Mouse (Mus musculus): ENCODE results near the gene Tfap2e. TPM values are rescaled to one million over a fixed set of nuclear protein-coding genes. Genes with fewer than 3 reads are reported as not detected.

Tfap2e gene
- 0.39 and 0.96 TPM in 2 replicates for polyA plus RNA-seq (2011; ENCODE audit: insufficient read depth, insufficient read length, low read depth, missing spikeins)

DNA sequence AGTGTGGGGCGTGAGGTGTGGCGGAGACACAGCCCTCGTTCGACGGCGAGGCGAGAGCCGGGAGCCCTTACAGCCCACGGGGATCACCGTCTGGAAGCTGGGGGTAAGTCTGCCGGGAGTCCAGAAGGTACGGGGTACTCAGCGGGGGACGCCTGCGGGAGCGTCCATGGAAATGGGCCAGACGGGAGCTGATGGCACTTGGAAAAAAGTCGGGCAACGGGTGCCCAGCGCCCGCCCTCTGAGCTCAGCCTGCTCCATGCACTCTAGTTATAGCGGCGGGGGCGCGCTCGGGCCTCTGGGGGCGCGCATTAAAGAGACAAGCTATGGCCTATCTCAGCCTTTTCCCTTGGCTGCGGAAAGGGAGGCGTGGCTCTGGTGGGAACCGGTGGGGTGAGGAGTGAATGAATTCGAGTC lies at the start of gene Tfap2e:
Tfap2e (minus strand) TSS at position 240 of the 414 bp plus-strand sequence.
- H3K27ac ChIP-seq (ENCODE audit: insufficient read depth, low read length), result no peak within 1 kb of the TSS
- H3K9ac ChIP-seq (ENCODE audit: low read depth, poor library complexity, severe bottlenecking), result peak within 1 kb of the TSS; percentile 39
- TF ChIP-seq CTCF (IDR thresholded peaks at IDR 0.05; ENCODE audit: low read depth, low read length) (no peak), EP300 (IDR thresholded peaks at IDR 0.05; ENCODE audit: insufficient read depth, low read depth, low read length) (no peak), POLR2A (IDR thresholded peaks at IDR 0.05; ENCODE audit: insufficient read depth, low read length) (no peak)

DNA sequence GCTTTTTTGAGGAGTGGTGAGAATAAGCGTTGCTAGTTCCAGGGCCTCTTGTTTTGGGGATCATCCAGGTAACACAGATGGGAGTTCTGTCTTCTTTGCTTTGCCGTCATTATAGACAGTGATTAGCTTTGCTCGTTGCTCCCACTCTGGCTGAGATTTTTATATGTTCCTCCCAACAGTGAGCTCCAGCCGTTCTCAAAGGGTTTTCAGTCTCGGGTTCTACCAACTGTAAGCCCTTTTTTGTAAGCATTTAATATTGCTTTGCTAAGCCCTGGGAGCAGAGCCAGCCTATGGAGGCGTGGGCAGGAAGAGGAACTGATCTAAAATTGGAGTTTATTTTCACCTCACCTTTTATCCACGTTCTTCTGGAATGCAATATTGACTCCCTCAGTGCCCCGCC lies 47.0 kb upstream of the Tfap2e start:
- no peak overlapping the region for H3K27ac ChIP-seq (ENCODE audit: insufficient read depth, low read length)
- H3K4me3 ChIP-seq (ENCODE audit: low read depth, low read length), result no peak overlapping the region

More for the DNA sequence above, at the start of gene Tfap2e:
- no peaks in the 10 kb centered on the region for H3K9me3 ChIP-seq (replicated peaks; ENCODE audit: control insufficient read depth, insufficient read depth, low read length, poor library complexity, severe bottlenecking)
- H3K36me3 ChIP-seq (ENCODE audit: control insufficient read depth, insufficient read depth, low read length, poor library complexity, severe bottlenecking), result no peaks in the 10 kb centered on the region
- peaks cover 2% of the 10 kb centered on the region for H3K4me1 ChIP-seq (ENCODE audit: control insufficient read depth, insufficient read depth, low read length)
- H3K4me3 ChIP-seq (ENCODE audit: low read depth, low read length), result peak within 1 kb of the TSS; percentile 67
- peaks cover 19% of the 10 kb centered on the region for H3K27me3 ChIP-seq (ENCODE audit: control insufficient read depth, insufficient read depth, low read length, poor library complexity, severe bottlenecking)

DNA sequence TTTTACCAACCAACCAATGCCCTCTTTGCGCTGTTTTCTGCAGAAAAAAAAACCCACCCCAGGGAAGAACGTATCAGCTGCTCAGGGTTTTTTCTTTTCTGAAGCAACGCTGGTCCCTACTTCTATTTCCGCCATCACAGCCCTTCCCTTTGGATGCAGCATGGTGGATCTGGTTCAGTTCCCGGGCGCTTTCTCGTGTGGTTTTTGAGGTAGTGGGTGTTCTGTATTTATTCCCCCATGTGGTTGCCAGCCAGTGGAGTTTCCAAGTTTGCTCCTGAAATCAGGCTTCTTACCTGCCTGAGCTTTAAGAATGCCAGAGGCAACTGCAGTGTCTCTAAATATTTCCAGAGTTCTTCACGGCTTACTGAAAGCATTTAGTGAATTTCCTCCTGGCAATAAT lies 46.5 kb upstream of the Tfap2e start:
- Histone ChIP-seq H3K4me1 (ENCODE audit: control insufficient read depth, insufficient read depth, low read length) (no peaks in the 10 kb centered on the region), H3K9me3 (replicated peaks; ENCODE audit: control insufficient read depth, insufficient read depth, low read length, poor library complexity, severe bottlenecking) (no peaks in the 10 kb centered on the region), H3K4me3 (ENCODE audit: low read depth, low read length) (no peak overlapping the region), H3K27me3 (ENCODE audit: control insufficient read depth, insufficient read depth, low read length, poor library complexity, severe bottlenecking) (no peaks in the 10 kb centered on the region), H3K36me3 (ENCODE audit: control insufficient read depth, insufficient read depth, low read length, poor library complexity, severe bottlenecking) (no peaks in the 10 kb centered on the region), H3K9ac (ENCODE audit: low read depth, poor library complexity, severe bottlenecking) (no peak overlapping the region), H3K27ac (ENCODE audit: insufficient read depth, low read length) (no peak overlapping the region)
- TF ChIP-seq POLR2A (IDR thresholded peaks at IDR 0.05; ENCODE audit: insufficient read depth, low read length), result no peak
- TF ChIP-seq CTCF (IDR thresholded peaks at IDR 0.05; ENCODE audit: low read depth, low read length), result no peak
- no peak for TF ChIP-seq EP300 (IDR thresholded peaks at IDR 0.05; ENCODE audit: insufficient read depth, low read depth, low read length)

More for the DNA sequence above, 47.0 kb upstream of the Tfap2e start:
- no peaks in the 10 kb centered on the region for H3K36me3 ChIP-seq (ENCODE audit: control insufficient read depth, insufficient read depth, low read length, poor library complexity, severe bottlenecking)
- no peak overlapping the region for H3K9ac ChIP-seq (ENCODE audit: low read depth, poor library complexity, severe bottlenecking)
- no peaks in the 10 kb centered on the region for H3K27me3 ChIP-seq (ENCODE audit: control insufficient read depth, insufficient read depth, low read length, poor library complexity, severe bottlenecking)
- no peaks in the 10 kb centered on the region for H3K4me1 ChIP-seq (ENCODE audit: control insufficient read depth, insufficient read depth, low read length)
- H3K9me3 ChIP-seq (replicated peaks; ENCODE audit: control insufficient read depth, insufficient read depth, low read length, poor library complexity, severe bottlenecking), result no peaks in the 10 kb centered on the region
- no peak for TF ChIP-seq POLR2A (IDR thresholded peaks at IDR 0.05; ENCODE audit: insufficient read depth, low read length)
- no peak for TF ChIP-seq EP300 (IDR thresholded peaks at IDR 0.05; ENCODE audit: insufficient read depth, low read depth, low read length)
- no peak for TF ChIP-seq CTCF (IDR thresholded peaks at IDR 0.05; ENCODE audit: low read depth, low read length)

DNA sequence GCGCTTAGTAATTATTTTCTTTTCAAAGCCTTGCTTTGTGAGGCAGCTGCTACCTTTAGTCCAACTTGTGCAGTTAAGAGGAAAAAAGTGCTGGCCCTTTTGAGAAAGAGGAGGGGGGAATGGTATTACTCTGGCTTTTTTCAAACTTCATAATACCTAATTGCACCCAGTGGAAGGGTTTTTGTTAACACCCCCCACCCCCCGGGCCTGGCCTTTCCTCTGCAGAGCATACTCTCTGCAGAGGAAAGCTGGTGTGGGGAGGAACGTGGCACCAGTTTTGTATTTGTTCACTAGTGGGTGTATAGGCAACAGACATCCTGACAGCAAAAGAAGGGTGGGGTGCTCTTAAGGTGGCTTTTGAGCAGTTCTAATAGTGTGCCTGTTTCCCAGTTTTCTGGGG lies 45.8 kb upstream of the Tfap2e start:
- no peak overlapping the region for H3K27ac ChIP-seq (ENCODE audit: insufficient read depth, low read length)
- no peaks in the 10 kb centered on the region for H3K36me3 ChIP-seq (ENCODE audit: control insufficient read depth, insufficient read depth, low read length, poor library complexity, severe bottlenecking)
- H3K4me1 ChIP-seq (ENCODE audit: control insufficient read depth, insufficient read depth, low read length), result no peaks in the 10 kb centered on the region

DNA sequence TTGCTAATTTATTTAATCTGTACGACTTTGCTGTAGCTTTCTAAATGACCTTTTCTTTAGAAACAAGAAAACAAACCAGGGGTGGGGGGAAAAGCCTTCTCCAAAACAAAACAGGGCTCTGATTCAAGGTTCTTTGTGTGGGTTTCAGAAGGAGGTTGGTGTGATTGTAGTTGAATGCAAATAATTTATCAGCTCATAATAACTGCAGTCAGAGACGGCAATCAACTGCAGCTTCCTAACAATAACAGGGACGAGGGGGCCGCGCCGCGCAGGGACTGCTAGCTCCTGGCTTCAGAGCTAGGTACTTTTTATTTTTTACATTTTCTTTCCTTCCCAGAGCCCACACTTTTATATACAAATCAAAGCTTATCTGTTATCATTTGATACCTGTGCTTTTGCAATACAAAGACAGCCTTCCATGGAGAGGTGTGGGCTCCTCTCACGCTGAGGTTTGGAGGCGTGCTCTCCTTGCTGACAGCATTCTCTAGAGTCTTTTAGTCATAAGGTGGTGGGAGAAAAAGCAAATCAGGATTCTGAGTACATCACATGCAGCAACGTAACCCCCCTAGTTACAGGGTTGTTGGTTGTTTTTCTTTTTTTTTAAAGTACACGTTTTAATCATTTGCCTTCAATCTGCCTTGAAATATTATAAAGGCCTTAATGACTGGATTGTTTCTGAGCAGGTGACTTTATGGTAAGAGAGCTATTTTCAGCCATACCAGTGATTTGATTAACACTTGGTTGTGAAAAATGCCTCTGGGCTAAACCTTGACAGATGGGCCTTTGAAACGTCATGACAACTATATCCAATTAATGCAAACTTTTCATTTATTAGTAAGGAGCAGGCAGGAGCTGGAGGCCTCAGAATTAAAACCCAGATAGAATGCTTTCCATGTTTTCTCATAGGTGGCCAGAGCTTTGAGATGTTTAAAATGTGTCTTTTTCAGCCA lies 44.1 kb upstream of the Tfap2e start:
- H3K36me3 ChIP-seq (ENCODE audit: control insufficient read depth, insufficient read depth, low read length, poor library complexity, severe bottlenecking), result no peaks in the 10 kb centered on the region
- no peak overlapping the region for H3K9ac ChIP-seq (ENCODE audit: low read depth, poor library complexity, severe bottlenecking)
- no peak overlapping the region for H3K27ac ChIP-seq (ENCODE audit: insufficient read depth, low read length)
- H3K27me3 ChIP-seq (ENCODE audit: control insufficient read depth, insufficient read depth, low read length, poor library complexity, severe bottlenecking), result no peaks in the 10 kb centered on the region
- TF ChIP-seq EP300 (IDR thresholded peaks at IDR 0.05; ENCODE audit: insufficient read depth, low read depth, low read length), result no peak
- no peak for TF ChIP-seq POLR2A (IDR thresholded peaks at IDR 0.05; ENCODE audit: insufficient read depth, low read length)
- TF ChIP-seq CTCF (IDR thresholded peaks at IDR 0.05; ENCODE audit: low read depth, low read length), result no peak
- H3K9me3 ChIP-seq (replicated peaks; ENCODE audit: control insufficient read depth, insufficient read depth, low read length, poor library complexity, severe bottlenecking), result no peaks in the 10 kb centered on the region
- no peaks in the 10 kb centered on the region for H3K4me1 ChIP-seq (ENCODE audit: control insufficient read depth, insufficient read depth, low read length)
- no peak overlapping the region for H3K4me3 ChIP-seq (ENCODE audit: low read depth, low read length)

More for the DNA sequence above, 45.8 kb upstream of the Tfap2e start:
- H3K9me3 ChIP-seq (replicated peaks; ENCODE audit: control insufficient read depth, insufficient read depth, low read length, poor library complexity, severe bottlenecking), result no peaks in the 10 kb centered on the region
- no peak overlapping the region for H3K4me3 ChIP-seq (ENCODE audit: low read depth, low read length)
- TF ChIP-seq EP300 (IDR thresholded peaks at IDR 0.05; ENCODE audit: insufficient read depth, low read depth, low read length), result no peak
- TF ChIP-seq POLR2A (IDR thresholded peaks at IDR 0.05; ENCODE audit: insufficient read depth, low read length), result no peak
- no peak for TF ChIP-seq CTCF (IDR thresholded peaks at IDR 0.05; ENCODE audit: low read depth, low read length)
- H3K9ac ChIP-seq (ENCODE audit: low read depth, poor library complexity, severe bottlenecking), result no peak overlapping the region
- no peaks in the 10 kb centered on the region for H3K27me3 ChIP-seq (ENCODE audit: control insufficient read depth, insufficient read depth, low read length, poor library complexity, severe bottlenecking)

DNA sequence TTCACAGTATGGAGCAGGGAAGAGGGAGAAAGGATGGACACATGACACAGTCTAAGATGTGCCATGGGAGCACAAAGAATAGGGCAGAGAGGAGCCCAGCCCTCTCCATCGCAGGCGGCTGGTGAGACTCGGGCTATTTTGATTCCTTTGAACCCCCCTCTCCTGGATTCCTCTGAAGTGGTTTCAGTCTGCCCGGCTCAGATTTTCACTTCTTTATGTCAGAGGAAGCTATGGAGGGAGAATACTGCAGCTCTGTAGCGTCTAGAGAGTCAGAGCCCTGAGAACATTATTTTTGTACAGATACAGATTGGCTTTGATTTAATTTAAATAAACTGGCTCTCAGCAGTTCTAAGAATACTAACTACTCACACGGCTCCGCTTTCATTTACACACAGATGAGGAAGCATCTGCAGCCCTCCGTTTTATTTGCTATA lies 43.1 kb upstream of the Tfap2e start:
- H3K36me3 ChIP-seq (ENCODE audit: control insufficient read depth, insufficient read depth, low read length, poor library complexity, severe bottlenecking), result no peaks in the 10 kb centered on the region

More for the DNA sequence above, 43.1 kb upstream of the Tfap2e start:
- H3K27me3 ChIP-seq (ENCODE audit: control insufficient read depth, insufficient read depth, low read length, poor library complexity, severe bottlenecking), result no peaks in the 10 kb centered on the region
- no peaks in the 10 kb centered on the region for H3K4me1 ChIP-seq (ENCODE audit: control insufficient read depth, insufficient read depth, low read length)
- H3K9ac ChIP-seq (ENCODE audit: low read depth, poor library complexity, severe bottlenecking), result no peak overlapping the region
- no peak overlapping the region for H3K4me3 ChIP-seq (ENCODE audit: low read depth, low read length)
- H3K27ac ChIP-seq (ENCODE audit: insufficient read depth, low read length), result no peak overlapping the region
- H3K9me3 ChIP-seq (replicated peaks; ENCODE audit: control insufficient read depth, insufficient read depth, low read length, poor library complexity, severe bottlenecking), result no peaks in the 10 kb centered on the region
- TF ChIP-seq POLR2A (IDR thresholded peaks at IDR 0.05; ENCODE audit: insufficient read depth, low read length) (no peak), EP300 (IDR thresholded peaks at IDR 0.05; ENCODE audit: insufficient read depth, low read depth, low read length) (no peak), CTCF (IDR thresholded peaks at IDR 0.05; ENCODE audit: low read depth, low read length) (no peak)
